Mouse (Mus musculus) T-helper 2 cell (primary cell): ENCODE data around the gene Cgn.
"Not testable (repeated sequence)": the region's sequence is repeated elsewhere in the genome, so short reads cannot be mapped to it uniquely, and the experiment has no call there.

Source experiments
- in situ Hi-C: fragments of 300-600 bp; cut with MboI, MseI; formaldehyde crosslinking; loops from one replicate; pipeline ENCODE4 v1.15.1; 2025; ENCODE audit warnings: high pct_unique_total_duplicates

Gene Cgn

GRCm38 (mm10) chr3:94789516-94789915 lies 3.2 kb upstream of the Cgn start:
- in situ Hi-C loops: no loop called here

- in situ Hi-C loops: no loop called here
Measured at GRCm38 (mm10) chr3:94789071-94789470, 2.8 kb upstream of the Cgn start.

- in situ Hi-C loops: no loop called here
Measured at GRCm38 (mm10) chr3:94787122-94787780, 959 bp upstream of the Cgn start.

GRCm38 (mm10) chr3:94785958-94786357 lies 334 bp downstream of the Cgn start:
- in situ Hi-C loops: no loop called here

- in situ Hi-C loops: no loop called here
Measured at GRCm38 (mm10) chr3:94784171-94784701, 2.1 kb downstream of the Cgn start.

- in situ Hi-C loops: no loop called here
Measured at GRCm38 (mm10) chr3:94783462-94783931, 2.8 kb downstream of the Cgn start.

GRCm38 (mm10) chr3:94782936-94783335 lies 3.4 kb downstream of the Cgn start:
- in situ Hi-C loops: no loop called here

- in situ Hi-C loops: no loop called here
Measured at GRCm38 (mm10) chr3:94781356-94781755, 4.9 kb downstream of the Cgn start.

- in situ Hi-C loops: no loop called here
Measured at GRCm38 (mm10) chr3:94775886-94776285, 10.4 kb downstream of the Cgn start.

GRCm38 (mm10) chr3:94774039-94774438 lies 12.3 kb downstream of the Cgn start:
- in situ Hi-C loops: no loop called here

GRCm38 (mm10) chr3:94765456-94765855 lies 20.8 kb downstream of the Cgn start:
- in situ Hi-C loops: not testable (repeated sequence)

- in situ Hi-C loops: not testable (repeated sequence)
Measured at GRCm38 (mm10) chr3:94764545-94765292, 21.6 kb downstream of the Cgn start.

- in situ Hi-C loops: loop anchor here (5.0 kb wide), 1 partner anchor 101 kb away; the partner anchor contains the start of gene Tuft1
Measured at GRCm38 (mm10) chr3:94758427-94758826, 27.9 kb downstream of the Cgn start.

GRCm38 (mm10) chr3:94758056-94758409 lies 28.3 kb downstream of the Cgn start:
- in situ Hi-C loops: loop anchor here (5.0 kb wide), 1 partner anchor 101 kb away; the partner anchor contains the start of gene Tuft1

GRCm38 (mm10) chr3:94757251-94758055 lies 28.8 kb downstream of the Cgn start:
- in situ Hi-C loops: loop anchor here (5.0 kb wide), 1 partner anchor 100 kb away; the partner anchor contains the start of gene Tuft1

GRCm38 (mm10) chr3:94745691-94746090 lies 40.6 kb downstream of the Cgn start:
- in situ Hi-C loops: no loop called here

- in situ Hi-C loops: not testable (repeated sequence)
Measured at GRCm38 (mm10) chr3:94723637-94724036, 62.7 kb downstream of the Cgn start.

GRCm38 (mm10) chr3:94718253-94718652 lies 68.0 kb downstream of the Cgn start:
- in situ Hi-C loops: not testable (repeated sequence)

GRCm38 (mm10) chr3:94713424-94713823 lies 72.9 kb downstream of the Cgn start:
- in situ Hi-C loops: not testable (repeated sequence)

- in situ Hi-C loops: not testable (repeated sequence)
Measured at GRCm38 (mm10) chr3:94710591-94710990, 75.7 kb downstream of the Cgn start.
